Comparison of ENCODE assay signal across 2 mouse cellular contexts in the genomic region with DNA sequence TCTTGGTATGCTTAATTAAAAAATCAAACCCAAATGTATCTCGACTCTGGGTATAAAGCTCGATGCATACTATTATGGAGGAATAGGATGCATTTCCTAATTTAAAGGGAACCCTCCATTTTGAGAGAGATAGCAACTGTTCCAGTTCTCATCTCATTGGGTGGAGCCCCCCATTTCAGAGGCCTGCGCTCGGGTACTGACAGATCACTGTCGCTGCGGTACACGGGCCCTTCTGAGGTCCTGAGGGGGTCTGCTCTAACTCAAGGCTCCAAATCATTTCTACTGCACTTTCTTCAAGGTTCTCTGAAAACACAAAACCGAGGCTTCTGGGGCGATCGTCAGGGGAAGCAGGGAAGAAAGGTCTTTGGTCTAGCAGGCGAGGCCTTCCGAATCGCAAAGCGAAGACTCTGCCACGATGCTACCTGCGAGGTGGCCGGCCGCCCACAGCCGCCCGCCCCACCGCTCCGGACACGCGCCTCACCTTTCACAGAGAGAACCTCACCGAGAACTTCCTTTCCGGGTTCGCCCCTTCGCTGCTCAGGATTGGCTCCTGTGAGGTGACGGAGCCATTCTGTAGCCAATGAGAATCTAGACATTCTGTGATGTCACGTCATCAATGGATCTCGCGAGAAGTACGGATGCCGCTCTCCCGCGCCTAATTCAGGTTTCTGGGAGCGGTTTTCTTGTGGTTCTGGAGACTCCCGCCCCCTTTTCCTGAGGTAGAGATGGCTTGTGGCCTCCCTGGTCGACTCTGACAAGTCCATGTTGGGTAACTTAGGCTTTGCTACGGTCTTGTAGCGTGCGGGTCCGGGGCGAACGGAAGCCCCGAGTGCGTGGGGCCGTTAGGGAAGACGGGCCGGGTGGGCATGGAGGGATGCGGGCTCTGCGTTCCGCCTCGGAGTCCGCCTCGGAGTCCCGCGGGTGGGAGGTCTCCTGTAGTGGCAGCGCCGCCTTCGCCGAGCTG.
TF ChIP-seq lines count a peak whose summit lies in the region.

TSS of gene Mre11a (plus strand) at position 616 of the 964 bp plus-strand sequence.
TSS of gene Ankrd49 (minus strand) at position 818 of the 964 bp plus-strand sequence.

TF ChIP-seq in C2C12, 6 proteins besides CTCF, POLR2A, EP300 and RAD21 (continued from another document):
- TF ChIP-seq USF1 (IDR thresholded peaks at IDR 0.05; ENCODE audit: low read depth) = no peak
TF ChIP-seq in C2C12: peak in this region for 1.

TF ChIP-seq in myocyte, 11 proteins besides CTCF, POLR2A, EP300 and RAD21:
- TF ChIP-seq POLR2AphosphoS2 (IDR thresholded peaks at IDR 0.05; ENCODE audit: insufficient read length, low read depth) (peak; percentile 70), MYOG (IDR thresholded peaks at IDR 0.05; ENCODE audit: control insufficient read depth in 1 of 3, insufficient read depth in 1 of 3, insufficient read length in 2 of 3, low read depth in 2 of 3) (peak in 1 of 3 experiments; percentile 28), REST (IDR thresholded peaks at IDR 0.05; ENCODE audit: insufficient read depth, insufficient read length) (no peak), E2F4 (IDR thresholded peaks at IDR 0.05; ENCODE audit: insufficient read depth) (peak; percentile 72), USF1 (IDR thresholded peaks at IDR 0.05; ENCODE audit: low read depth) (no peak), SRF (IDR thresholded peaks at IDR 0.05; ENCODE audit: control insufficient read depth, insufficient read length, low read depth) (no peak), CEBPB (IDR thresholded peaks at IDR 0.05; ENCODE audit: insufficient read depth, poor library complexity, severe bottlenecking) (no peak), MAX (IDR thresholded peaks at IDR 0.05; ENCODE audit: low read depth) (no peak), TCF12 (IDR thresholded peaks at IDR 0.05; ENCODE audit: insufficient read depth, poor library complexity, severe bottlenecking) (no peak), MYOD1 (IDR thresholded peaks at IDR 0.05; ENCODE audit: control insufficient read depth in 1 of 3, insufficient read length in 2 of 3, low read depth in 2 of 3) (peak in 1 of 3 experiments; percentile 11), TCF3 (IDR thresholded peaks at IDR 0.05; ENCODE audit: insufficient read length, low read depth) (no peak)
